ENCODE assay signal across 8 mouse cellular contexts in the genomic region with DNA sequence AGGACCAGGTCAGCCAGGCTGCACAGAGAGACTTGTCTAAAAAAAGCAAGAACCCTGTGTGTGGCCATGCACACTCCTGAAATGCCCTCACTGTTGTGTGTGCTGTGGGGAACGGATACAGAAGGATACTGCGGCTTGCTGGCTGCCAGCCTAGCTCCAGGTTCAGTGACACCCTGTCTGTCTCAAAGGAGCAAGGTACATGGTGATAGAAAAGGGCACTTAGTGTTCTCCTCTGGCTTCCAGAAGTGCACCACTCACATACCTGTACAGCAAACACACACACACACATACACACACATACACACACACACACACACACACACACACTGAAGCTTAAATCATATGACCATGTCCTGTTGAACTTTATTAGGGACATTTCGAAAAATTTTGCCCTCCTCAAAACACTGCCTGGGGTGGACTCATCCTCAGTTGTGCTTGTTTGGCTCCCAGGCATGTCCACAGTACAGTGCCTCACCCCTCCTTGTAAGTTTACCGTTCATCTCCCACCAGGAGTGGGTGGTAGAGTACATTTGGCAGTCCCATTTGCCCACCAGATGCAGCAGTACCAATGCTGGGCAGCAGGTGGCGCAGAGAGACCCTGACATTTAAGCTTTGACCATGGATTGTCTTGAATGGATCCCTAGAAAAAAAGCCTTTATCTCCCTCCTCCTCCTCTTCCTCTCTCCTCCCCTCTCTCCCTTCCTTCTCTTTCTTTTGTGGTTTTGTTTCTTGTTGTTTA. TPM values are rescaled to one million over a fixed set of nuclear protein-coding genes. Genes with fewer than 3 reads are reported as not detected.
DNase-seq lines count a peak whose midpoint lies in the region; ATAC-seq and TF ChIP-seq lines count a peak whose summit lies in the region.

No protein-coding gene starts in this region.

- DNase-seq in midbrain, embryonic 10.5 days (ENCODE audit: low spot score), result peak; percentile 84
- peak; percentile 85 for DNase-seq in cerebellum, adult 9-10 months
- DNase-seq in frontal cortex, postnatal 36 days (ENCODE audit: low spot score in 2 of 2), result peak; percentile 71 to 72
- peak; percentile 91 for DNase-seq in limb, embryonic 10.5 days (ENCODE audit: low spot score)

- no peaks in the 10 kb centered on the region for H3K27me3 ChIP-seq in midbrain, embryonic 10.5 days (ENCODE audit: low read depth, poor library complexity, severe bottlenecking)
- H3K27me3 ChIP-seq in midbrain, embryonic 15.5 days (replicated peaks), result no peaks in the 10 kb centered on the region
- no peaks in the 10 kb centered on the region for H3K27me3 ChIP-seq in intestine, postnatal 0 days (replicated peaks; ENCODE audit: control insufficient read depth, insufficient read depth, low read length)
- H3K27me3 ChIP-seq in limb, embryonic 10.5 days (ENCODE audit: low read depth, poor library complexity, severe bottlenecking), result no peaks in the 10 kb centered on the region
- H3K27me3 ChIP-seq in neural tube, embryonic 12.5 days (replicated peaks), result no peaks in the 10 kb centered on the region
- no peaks in the 10 kb centered on the region for H3K27me3 ChIP-seq in testis, adult 2 months (ENCODE audit: control insufficient read depth, insufficient read depth, low read length)

- no peak overlapping the region for H3K9ac ChIP-seq in midbrain, embryonic 15.5 days
- no peak overlapping the region for H3K9ac ChIP-seq in intestine, postnatal 0 days (ENCODE audit: low read depth, low read length)
- no peak overlapping the region for H3K9ac ChIP-seq in neural tube, embryonic 12.5 days

- peaks cover 4% of the 10 kb centered on the region for H3K4me1 ChIP-seq in midbrain, embryonic 10.5 days
- H3K4me1 ChIP-seq in midbrain, embryonic 15.5 days, result peaks cover 5% of the 10 kb centered on the region
- no peaks in the 10 kb centered on the region for H3K4me1 ChIP-seq in intestine, postnatal 0 days (replicated peaks; ENCODE audit: control insufficient read depth, insufficient read depth, low read length)
- H3K4me1 ChIP-seq in limb, embryonic 10.5 days, result peaks cover 3% of the 10 kb centered on the region
- peaks cover 2% of the 10 kb centered on the region for H3K4me1 ChIP-seq in neural tube, embryonic 12.5 days
- H3K4me1 ChIP-seq in testis, adult 2 months (ENCODE audit: control insufficient read depth, insufficient read depth, low read length), result no peaks in the 10 kb centered on the region

- no peaks in the 10 kb centered on the region for H3K9me3 ChIP-seq in midbrain, embryonic 10.5 days (replicated peaks)
- H3K9me3 ChIP-seq in midbrain, embryonic 15.5 days, result no peaks in the 10 kb centered on the region
- H3K9me3 ChIP-seq in intestine, postnatal 0 days (ENCODE audit: control insufficient read depth), result no peaks in the 10 kb centered on the region
- no peaks in the 10 kb centered on the region for H3K9me3 ChIP-seq in limb, embryonic 10.5 days (replicated peaks)
- no peaks in the 10 kb centered on the region for H3K9me3 ChIP-seq in neural tube, embryonic 12.5 days

- no peak overlapping the region for H3K27ac ChIP-seq in midbrain, embryonic 10.5 days (replicated peaks)
- no peak overlapping the region for H3K27ac ChIP-seq in midbrain, embryonic 15.5 days
- H3K27ac ChIP-seq in intestine, postnatal 0 days (ENCODE audit: low read depth, low read length), result no peak overlapping the region
- no peak overlapping the region for H3K27ac ChIP-seq in limb, embryonic 10.5 days
- no peak overlapping the region for H3K27ac ChIP-seq in neural tube, embryonic 12.5 days
- no peak overlapping the region for H3K27ac ChIP-seq in testis, adult 2 months (ENCODE audit: control insufficient read depth, insufficient read depth, low read depth, low read length)

- no peak for ATAC-seq in midbrain, embryonic 15.5 days (replicated peaks)
- ATAC-seq in intestine, postnatal 0 days, result 0 out of 2 replicates have a peak, but pooled peaks have one; percentile 25
- ATAC-seq in neural tube, embryonic 12.5 days (ENCODE audit: low FRiP score, low read depth), result 0 out of 2 replicates have a peak, but pooled peaks have one; percentile 29

- H3K4me2 ChIP-seq in midbrain, embryonic 15.5 days, result no peak overlapping the region
- H3K4me2 ChIP-seq in intestine, postnatal 0 days (replicated peaks; ENCODE audit: low read depth), result no peak overlapping the region
- H3K4me2 ChIP-seq in neural tube, embryonic 12.5 days (replicated peaks), result no peak overlapping the region

- TF ChIP-seq POLR2A in testis, adult 2 months (IDR thresholded peaks at IDR 0.05; ENCODE audit: control insufficient read depth, low read depth, low read length), result no peak

- no peaks in the 10 kb centered on the region for H3K36me3 ChIP-seq in midbrain, embryonic 10.5 days
- no peaks in the 10 kb centered on the region for H3K36me3 ChIP-seq in midbrain, embryonic 15.5 days (replicated peaks)
- H3K36me3 ChIP-seq in intestine, postnatal 0 days (ENCODE audit: control insufficient read depth, insufficient read depth), result no peaks in the 10 kb centered on the region
- no peaks in the 10 kb centered on the region for H3K36me3 ChIP-seq in limb, embryonic 10.5 days
- no peaks in the 10 kb centered on the region for H3K36me3 ChIP-seq in neural tube, embryonic 12.5 days
- no peaks in the 10 kb centered on the region for H3K36me3 ChIP-seq in testis, adult 2 months (ENCODE audit: control insufficient read depth, insufficient read depth, low read length)

- no peak overlapping the region for H3K4me3 ChIP-seq in midbrain, embryonic 10.5 days
- H3K4me3 ChIP-seq in midbrain, embryonic 15.5 days, result no peak overlapping the region
- no peak overlapping the region for H3K4me3 ChIP-seq in intestine, postnatal 0 days (ENCODE audit: low read depth, low read length)
- H3K4me3 ChIP-seq in limb, embryonic 10.5 days, result no peak overlapping the region
- no peak overlapping the region for H3K4me3 ChIP-seq in neural tube, embryonic 12.5 days
- H3K4me3 ChIP-seq in testis, adult 2 months (ENCODE audit: control insufficient read depth, low read depth, low read length), result no peak overlapping the region

- peak; percentile 96 for TF ChIP-seq CTCF in intestine, postnatal 0 days (IDR thresholded peaks at IDR 0.05; ENCODE audit: low read depth)
- peak; percentile 89; the same call in 1 of the 2 replicates for TF ChIP-seq CTCF in testis, adult 2 months (IDR thresholded peaks at IDR 0.05; ENCODE audit: control insufficient read depth, insufficient read depth, insufficient replicate concordance, low read depth, low read length)

- WGBS in midbrain, embryonic 10.5 days, result 46% methylated on average over 5 of the region's 5 CpGs
- WGBS in midbrain, embryonic 15.5 days, result 45% methylated on average over 5 of the region's 5 CpGs
- 34% methylated on average over 5 of the region's 5 CpGs for WGBS in intestine, postnatal 0 days
- 47% methylated on average over 5 of the region's 5 CpGs for WGBS in limb, embryonic 10.5 days
- whole genome bisulfite sequencing in neural tube, embryonic 12.5 days, result 44% methylated on average over 5 of the region's 5 CpGs

RNA-seq across cellular contexts. Expression of a gene that starts 5.7 kb away (rescaled TPM):
- polyA plus RNA-seq in midbrain, embryonic 10.5 days (2016; fragmentation: Nextera tagmentation; extraction: Ambion mirVana), result 17.0 and 18.8 TPM in 2 replicates
- 23.9 and 25.8 TPM in 2 replicates for polyA plus RNA-seq in midbrain, embryonic 15.5 days (2015; fragmentation: Nextera tagmentation; extraction: Ambion mirVana)
- 16.9 and 18.4 TPM in 2 replicates for polyA plus RNA-seq in intestine, postnatal 0 days (2015; fragmentation: Nextera tagmentation; extraction: Ambion mirVana)
- polyA plus RNA-seq in limb, embryonic 10.5 days (2016; fragmentation: Nextera tagmentation; extraction: Ambion mirVana), result 17.0 and 19.2 TPM in 2 replicates
- 27.9 and 31.0 TPM in 2 replicates for polyA plus RNA-seq in neural tube, embryonic 12.5 days (2016; fragmentation: Nextera tagmentation; extraction: Ambion mirVana)
- 14.9 and 17.6 TPM in 2 replicates for polyA plus RNA-seq in testis, adult 2 months (2012; rRNA removed)

RNA-seq across cellular contexts. Expression of a gene that starts 23.3 kb away (rescaled TPM):
- polyA plus RNA-seq in midbrain, embryonic 10.5 days (2016; fragmentation: Nextera tagmentation; extraction: Ambion mirVana), result 0.05 and 0.09 TPM in 2 replicates
- polyA plus RNA-seq in midbrain, embryonic 15.5 days (2015; fragmentation: Nextera tagmentation; extraction: Ambion mirVana), result 0.28 and 0.35 TPM in 2 replicates
- polyA plus RNA-seq in intestine, postnatal 0 days (2015; fragmentation: Nextera tagmentation; extraction: Ambion mirVana), result not detected in 2 replicates
- 0.09 and 0.28 TPM in 2 replicates for polyA plus RNA-seq in limb, embryonic 10.5 days (2016; fragmentation: Nextera tagmentation; extraction: Ambion mirVana)
- 0.08 and 0.31 TPM in 2 replicates for polyA plus RNA-seq in neural tube, embryonic 12.5 days (2016; fragmentation: Nextera tagmentation; extraction: Ambion mirVana)
- polyA plus RNA-seq in testis, adult 2 months (2012; rRNA removed), result not detected in 2 replicates
